Mouse (Mus musculus) intestine, postnatal 0 days (tissue): ENCODE measurements around the gene Cenph. TPM values are rescaled to one million over a fixed set of nuclear protein-coding genes. Genes with fewer than 3 reads are reported as not detected.
"Not testable (repeated sequence)": the region's sequence is repeated elsewhere in the genome, so short reads cannot be mapped to it uniquely, and the experiment has no call there.

Source experiments
- ATAC-seq: fragments of 200-750 bp; cut with Nextera tagmentation; 2 replicates; pipeline ENCODE4 v1.8.0; 2017; ENCODE audit warnings: mild to moderate bottlenecking, moderate TSS enrichment, moderate library complexity
- H3K27ac ChIP-seq: fragments of 300-500 bp; sonication (generic); 2 replicates; pipeline ENCODE4 v1.5.1; 2014; ENCODE audit warnings: mild to moderate bottlenecking, low read depth, low read length, moderate library complexity
- H3K27me3 ChIP-seq: fragments of 300-500 bp; sonication (generic); replicated peaks from 2 replicates; pipeline ENCODE4 v1.6.1; 2014; ENCODE audit warnings: low read length, mixed read lengths; ENCODE audit not compliant: control insufficient read depth, insufficient read depth
- H3K36me3 ChIP-seq: fragments of 300-500 bp; sonication (generic); 2 replicates; pipeline ENCODE4 v1.6.1; 2014; ENCODE audit warnings: mild to moderate bottlenecking, moderate library complexity; ENCODE audit not compliant: control insufficient read depth, insufficient read depth
- H3K4me1 ChIP-seq: fragments of 300-500 bp; sonication (generic); replicated peaks from 2 replicates; pipeline ENCODE4 v1.6.1; 2014; ENCODE audit warnings: antibody characterized with exemption, low read length, mixed read lengths; ENCODE audit not compliant: control insufficient read depth, insufficient read depth
- H3K4me2 ChIP-seq: fragments of 300-500 bp; sonication (generic); replicated peaks from 2 replicates; pipeline ENCODE4 v1.6.1; 2014; ENCODE audit warnings: low read depth, mild to moderate bottlenecking, moderate library complexity
- H3K4me3 ChIP-seq: fragments of 300-500 bp; sonication (generic); 2 replicates; pipeline ENCODE4 v1.5.1; 2014; ENCODE audit warnings: low read depth, low read length
- H3K9ac ChIP-seq: fragments of 300-500 bp; sonication (generic); 2 replicates; pipeline ENCODE4 v1.6.1; 2014; ENCODE audit warnings: mild to moderate bottlenecking, low read depth, low read length
- H3K9me3 ChIP-seq: fragments of 300-500 bp; sonication (generic); 2 replicates; pipeline ENCODE4 v1.6.1; 2016; ENCODE audit warnings: mixed run types; ENCODE audit not compliant: control insufficient read depth
- CTCF ChIP-seq: sonication (generic); IDR thresholded peaks from 2 replicates; pipeline ENCODE4 v1.5.1; 2016; ENCODE audit warnings: low read depth, mild to moderate bottlenecking, control low read depth, antibody characterized with exemption, moderate library complexity
- WGBS: fragments of 180-500 bp; shearing (Covaris S2); extraction: QIAGEN DNeasy Blood & Tissue Kit; methylation state at CpG from one replicate; pipeline ENCODE4 v1.1.7; 2014; 5-methylcytosine and 5-hydroxymethylcytosine counted together
- polyA plus RNA-seq: library from polyadenylated mRNA; unstranded; fragments of >200 nt; fragmentation: Nextera tagmentation; extraction: Ambion mirVana; gene quantifications from 2 replicates; pipeline ENCODE4 v1.2.1, GENCODE M21; 2015

Gene Cenph
- polyA plus RNA-seq, 1 experiment from 2014 or later, result 10.4 TPM

DNA sequence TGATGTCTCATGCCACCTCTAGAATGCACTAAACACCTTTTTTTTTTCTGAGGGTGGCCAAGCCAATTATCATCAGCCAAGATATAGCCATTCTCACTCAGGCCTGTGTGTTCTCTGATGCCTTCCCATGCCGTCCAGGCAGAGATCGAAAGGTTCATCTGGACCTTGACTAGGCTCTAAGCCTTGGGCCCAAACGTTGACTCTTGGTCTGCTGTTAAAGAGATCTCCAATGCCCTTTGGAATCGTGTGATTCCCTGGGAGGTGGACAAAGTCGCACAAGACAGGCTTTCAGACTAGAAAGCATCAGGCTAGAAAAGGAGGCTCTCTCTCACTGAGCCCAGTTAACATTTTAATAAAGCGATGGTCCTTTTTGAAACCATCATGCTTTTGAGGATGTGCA is 21.5 kb upstream of the Cenph start:
- H3K4me2 ChIP-seq, result no peak overlapping the region
- WGBS, result 83% methylated on average over 6 of the region's 6 CpGs
- H3K4me1 ChIP-seq, result no peaks in the 10 kb centered on the region
- TF ChIP-seq CTCF, result no peak
- H3K36me3 ChIP-seq, result peaks cover 4% of the 10 kb centered on the region
- ATAC-seq, result no peak
- H3K9me3 ChIP-seq, result no peaks in the 10 kb centered on the region
- no peak overlapping the region for H3K4me3 ChIP-seq
- H3K27me3 ChIP-seq, result no peaks in the 10 kb centered on the region
- no peak overlapping the region for H3K9ac ChIP-seq
- no peak overlapping the region for H3K27ac ChIP-seq

DNA sequence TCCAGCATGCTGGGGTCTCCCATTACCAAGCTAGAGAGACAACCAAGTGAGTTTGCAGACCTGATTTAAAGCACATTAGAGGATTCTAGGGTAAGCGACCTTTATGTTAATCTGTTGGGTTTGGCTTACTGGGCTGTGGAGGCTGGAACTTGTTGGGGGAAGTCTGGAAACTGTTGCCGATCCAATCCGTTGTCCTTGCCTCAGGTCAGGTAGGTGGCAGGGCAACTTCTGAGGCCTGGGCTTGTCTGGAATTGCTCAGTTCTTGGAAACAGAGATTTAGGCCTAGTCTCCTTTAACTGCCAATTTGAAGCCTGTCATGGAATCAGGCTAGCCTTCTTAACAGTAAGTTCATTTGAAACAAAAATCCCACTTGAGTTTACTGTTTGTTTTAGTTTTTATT is 13.4 kb upstream of the Cenph start:
- 88% methylated on average over 3 of the region's 3 CpGs for WGBS
- no peak overlapping the region for H3K4me2 ChIP-seq
- H3K9me3 ChIP-seq, result no peaks in the 10 kb centered on the region
- H3K27ac ChIP-seq, result no peak overlapping the region
- H3K4me1 ChIP-seq, result no peaks in the 10 kb centered on the region
- H3K36me3 ChIP-seq, result no peaks in the 10 kb centered on the region
- H3K4me3 ChIP-seq, result no peak overlapping the region
- no peak for TF ChIP-seq CTCF
- ATAC-seq, result no peak
- H3K27me3 ChIP-seq, result no peaks in the 10 kb centered on the region
- H3K9ac ChIP-seq, result no peak overlapping the region

DNA sequence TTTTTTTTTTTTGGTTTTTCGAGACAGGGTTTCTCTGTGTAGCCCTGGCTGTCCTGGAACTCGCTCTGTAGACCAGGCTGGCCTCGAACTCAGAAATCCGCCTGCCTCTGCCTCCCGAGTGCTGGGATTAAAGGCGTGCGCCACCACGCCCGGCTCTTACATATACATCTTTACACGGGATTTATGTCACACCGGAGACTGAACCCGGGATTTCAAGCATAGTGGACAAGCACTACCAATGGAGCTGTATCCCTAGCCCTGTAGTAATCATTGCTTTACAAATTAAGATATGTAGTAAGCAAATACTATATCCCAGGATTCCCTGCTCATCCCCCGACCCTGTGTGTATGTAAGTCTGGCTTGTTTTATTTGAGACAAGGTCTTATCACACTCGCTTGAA is 12.4 kb upstream of the Cenph start:
- H3K27ac ChIP-seq, H3K4me2 ChIP-seq, H3K4me3 ChIP-seq, H3K36me3 ChIP-seq, H3K9ac ChIP-seq, H3K9me3 ChIP-seq, ATAC-seq, H3K4me1 ChIP-seq, H3K27me3 ChIP-seq: not testable (repeated sequence)
- WGBS, result 93% methylated on average over 11 of the region's 14 CpGs

DNA sequence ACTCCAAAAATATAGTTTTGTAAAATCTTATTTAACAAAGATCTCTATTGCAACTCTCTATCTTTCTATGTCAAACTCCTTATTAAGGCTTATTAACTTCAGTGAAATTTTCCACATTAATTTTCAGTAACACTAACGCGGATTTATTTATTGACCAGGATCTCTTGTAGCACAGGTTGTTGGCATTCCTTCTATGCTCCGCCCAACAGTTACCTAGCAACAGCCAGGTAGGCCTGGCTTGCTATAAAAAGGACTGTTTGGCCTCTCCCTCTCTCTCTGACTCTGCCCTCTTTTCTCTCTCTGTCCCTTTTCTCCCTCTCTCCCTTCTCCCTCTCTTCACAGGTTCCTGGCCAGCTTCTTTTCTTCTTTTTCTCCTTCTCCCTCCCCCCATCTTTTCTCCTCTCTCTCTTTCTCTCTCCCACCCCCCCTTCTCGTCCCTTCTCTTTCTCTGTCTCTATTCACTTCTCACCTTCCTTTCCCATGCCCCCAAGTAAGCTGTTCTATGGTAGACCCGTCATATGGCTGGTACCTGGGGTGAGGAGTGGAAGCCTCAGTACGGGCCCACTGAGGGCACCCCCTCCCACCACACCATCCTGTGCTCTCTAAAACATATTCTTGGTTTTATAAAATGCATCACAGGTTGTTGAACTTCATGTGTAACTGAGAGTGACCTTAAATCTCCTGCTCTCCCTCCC is 11.8 kb upstream of the Cenph start:
- Histone ChIP-seq H3K27ac (no peak overlapping the region), H3K9ac (no peak overlapping the region), H3K4me1 (no peaks in the 10 kb centered on the region), H3K9me3 (no peaks in the 10 kb centered on the region), H3K4me2 (no peak overlapping the region), H3K27me3 (no peaks in the 10 kb centered on the region), H3K36me3 (no peaks in the 10 kb centered on the region), H3K4me3 (no peak overlapping the region)
- no peak for ATAC-seq
- 51% methylated on average over 6 of the region's 6 CpGs for WGBS
- TF ChIP-seq CTCF, result no peak

DNA sequence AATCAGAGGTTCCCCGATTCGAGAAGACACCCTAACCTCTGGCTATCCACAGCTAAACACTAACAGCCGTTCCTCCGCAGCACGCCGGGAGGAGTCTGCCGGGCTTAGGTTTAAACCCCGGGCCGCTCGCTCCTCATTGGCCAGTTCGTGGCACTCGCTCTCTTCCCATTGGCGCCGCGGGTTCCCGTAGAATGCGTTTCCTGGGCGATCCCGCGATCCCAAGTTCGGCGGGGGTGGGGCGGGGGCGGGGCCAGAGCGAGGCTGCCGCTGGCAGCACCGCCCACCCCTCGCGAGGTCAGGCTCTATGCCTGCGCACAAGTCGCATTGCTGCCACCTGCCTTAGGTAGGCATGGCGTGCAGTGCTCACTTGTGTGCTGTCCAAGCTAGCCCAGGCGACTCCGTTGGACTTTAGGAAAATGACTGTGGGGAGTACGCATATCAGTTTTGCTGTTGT is 10.7 kb upstream of the Cenph start, which contains the start of gene Ccnb1:
TSS of gene Ccnb1 (minus strand) at position 157 of the 454 bp plus-strand sequence.
- peak within 1 kb of the TSS; percentile 89 for H3K4me3 ChIP-seq
- no peak within 1 kb of the TSS for H3K27ac ChIP-seq
- H3K9ac ChIP-seq, result peak within 1 kb of the TSS; percentile 65
- peak; percentile 69 for TF ChIP-seq CTCF
- WGBS, result under 1% methylated on average over 34 of the region's 35 CpGs
- H3K36me3 ChIP-seq, result no peaks in the 10 kb centered on the region
- no peaks in the 10 kb centered on the region for H3K9me3 ChIP-seq
- H3K4me2 ChIP-seq, result peak within 1 kb of the TSS; percentile 98
- H3K4me1 ChIP-seq, result no peaks in the 10 kb centered on the region
- H3K27me3 ChIP-seq, result no peaks in the 10 kb centered on the region
- peak; percentile 97 for ATAC-seq

DNA sequence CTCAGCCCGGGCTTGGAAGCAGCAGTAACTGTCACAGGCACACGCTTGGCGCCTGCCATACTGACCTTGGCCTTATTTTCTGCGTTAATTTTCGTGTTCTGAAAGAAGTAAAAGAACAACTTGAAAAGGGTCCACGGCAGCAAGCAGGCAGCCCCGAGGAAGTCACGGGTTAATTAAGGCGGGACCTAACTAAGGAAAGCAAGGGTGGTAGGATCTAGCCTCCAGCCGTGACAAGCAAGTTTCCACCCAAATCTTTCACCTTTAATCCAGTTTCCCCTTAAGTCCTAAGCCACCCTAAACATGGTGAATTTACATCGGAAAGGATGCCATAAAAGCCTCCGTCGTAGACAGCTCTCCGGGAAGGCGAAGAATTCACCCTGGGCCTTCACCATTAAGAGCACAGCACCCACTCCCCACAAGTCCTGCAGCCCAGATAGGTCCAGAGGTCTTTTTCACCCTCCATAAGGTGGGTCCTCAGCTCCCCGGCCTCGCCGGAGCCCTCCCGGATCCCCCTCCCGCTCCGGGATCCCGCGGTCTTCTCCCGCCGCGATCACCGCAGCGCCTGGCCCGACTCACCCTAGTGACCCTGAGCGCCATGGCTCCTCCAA is 10.2 kb upstream of the Cenph start:
- Histone ChIP-seq H3K4me2 (peak overlapping the region; percentile 98), H3K9me3 (no peaks in the 10 kb centered on the region), H3K4me1 (no peaks in the 10 kb centered on the region), H3K27ac (no peak overlapping the region), H3K27me3 (no peaks in the 10 kb centered on the region), H3K4me3 (peak overlapping the region; percentile 89), H3K9ac (peak overlapping the region; percentile 65), H3K36me3 (0 out of 2 replicates have a peak, but pooled peaks cover under 1% of the 10 kb centered on the region)
- ATAC-seq, result 0 out of 2 replicates have a peak, but pooled peaks have one; percentile 13
- under 1% methylated on average over 30 of the region's 30 CpGs for WGBS
- TF ChIP-seq CTCF, result no peak
